Mouse (Mus musculus): ENCODE measurements around the gene Nfyc.

DNA sequence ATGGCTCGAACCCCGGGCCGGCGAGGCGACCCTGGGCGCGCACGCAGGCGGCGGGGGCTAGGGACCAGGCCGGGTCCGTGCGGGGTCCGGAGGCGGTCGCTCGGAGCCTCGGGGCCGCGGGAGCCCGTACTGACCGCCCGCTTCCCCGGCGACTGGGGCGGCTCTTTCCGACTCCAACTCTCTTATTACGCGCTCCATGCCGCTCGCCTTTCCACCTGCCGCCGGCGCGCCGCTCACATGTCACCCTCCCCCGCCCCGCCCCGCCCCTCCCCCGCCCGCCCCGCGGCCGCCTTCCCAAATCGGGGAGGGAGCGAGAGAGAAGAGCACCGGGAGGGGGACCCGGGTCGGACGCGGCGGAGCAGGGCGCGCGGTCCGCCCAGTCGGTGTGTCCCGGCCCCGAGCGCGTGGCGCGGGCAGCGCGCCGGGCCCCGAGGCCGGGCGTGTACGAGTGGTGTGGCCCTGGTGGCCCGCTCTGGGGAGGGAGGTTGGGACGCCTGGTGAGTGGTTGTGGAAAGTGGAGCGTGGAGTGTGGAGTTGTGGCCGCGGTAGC lies 84.1 kb downstream of the Nfyc start:
- no peak for TF ChIP-seq POLR2A (IDR thresholded peaks at IDR 0.05; ENCODE audit: control insufficient read depth in 1 of 2, insufficient read depth in 1 of 2, low read depth in 1 of 2, low read length in 2 of 2, poor library complexity in 1 of 2)
- TF ChIP-seq KAT2A (conservative IDR thresholded peaks at IDR 0.05; ENCODE audit: low read depth, low read length), result no peak
- TF ChIP-seq TBP (IDR thresholded peaks at IDR 0.05; ENCODE audit: low read depth, low read length), result no peak
- TF ChIP-seq CTCF (IDR thresholded peaks at IDR 0.05 in 2 of 3, conservative IDR thresholded peaks at IDR 0.05 in 1 of 3; ENCODE audit: control insufficient read depth in 1 of 3, insufficient read depth in 1 of 3, low read depth in 2 of 3, low read length in 3 of 3, poor library complexity in 1 of 3, severe bottlenecking in 1 of 3), result no peak
- TF ChIP-seq UBTF (IDR thresholded peaks at IDR 0.05; ENCODE audit: borderline replicate concordance, insufficient read depth, low read depth, low read length), result no peak
- no peak for TF ChIP-seq NRF1 (IDR thresholded peaks at IDR 0.05; ENCODE audit: insufficient read depth, low read depth, low read length, poor library complexity, severe bottlenecking)
- TF ChIP-seq RCOR1 (IDR thresholded peaks at IDR 0.05; ENCODE audit: low read depth, low read length), result no peak
- no peak for TF ChIP-seq MAX (IDR thresholded peaks at IDR 0.05; ENCODE audit: low read length)
- no peak for TF ChIP-seq MYC (IDR thresholded peaks at IDR 0.05; ENCODE audit: low read depth, low read length)
- TF ChIP-seq GATA1 (IDR thresholded peaks at IDR 0.05; ENCODE audit: low read depth, low read length), result no peak
- TF ChIP-seq SMC3 (IDR thresholded peaks at IDR 0.05; ENCODE audit: low read depth, low read length), result no peak
- TF ChIP-seq MEF2A (IDR thresholded peaks at IDR 0.05; ENCODE audit: extremely low read depth, insufficient replicate concordance, low read depth, low read length, poor library complexity, severe bottlenecking), result no peak

Data from MEL (cell line).